Mouse (Mus musculus) cerebellum, adult 18-20 months (tissue): ENCODE data around the gene Tenm3.

Experiments
- DNase-seq, 2 experiments: peaks; one replicate each; pipeline ENCODE4 v3.0.0; 2021

Gene Tenm3

DNA sequence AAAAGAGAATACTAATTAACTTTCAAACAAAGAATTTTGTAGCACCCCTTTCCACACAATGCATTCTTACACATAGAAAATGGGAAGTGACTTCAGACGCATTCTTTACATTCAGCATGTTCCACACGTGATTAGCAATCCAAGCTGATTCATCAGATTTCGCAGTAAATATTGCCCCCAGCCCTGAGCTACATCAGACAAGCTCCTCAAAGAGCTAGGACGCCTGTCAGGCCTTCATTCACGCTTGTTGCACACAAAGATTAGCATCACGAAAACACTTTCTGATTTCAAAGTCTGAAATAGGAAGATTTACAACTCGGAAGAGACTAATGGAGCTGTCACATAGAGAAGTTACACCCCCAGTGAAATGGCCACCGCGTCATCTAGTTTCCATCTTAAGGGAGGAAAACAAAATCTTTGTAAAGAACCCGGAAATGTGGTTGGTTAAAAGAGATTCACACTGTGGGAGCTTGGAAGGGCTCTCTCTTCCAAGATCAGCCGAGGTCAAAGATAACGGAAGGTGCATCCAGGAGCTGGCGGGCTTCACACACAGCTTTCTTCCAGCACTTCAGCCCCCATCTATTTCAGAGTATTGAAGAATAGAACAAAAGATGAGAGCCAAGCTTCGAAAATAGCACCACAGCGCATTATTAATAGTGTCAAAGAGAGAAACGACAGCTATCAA lies 406.1 kb downstream of the Tenm3 start:
- no peak for DNase-seq

DNA sequence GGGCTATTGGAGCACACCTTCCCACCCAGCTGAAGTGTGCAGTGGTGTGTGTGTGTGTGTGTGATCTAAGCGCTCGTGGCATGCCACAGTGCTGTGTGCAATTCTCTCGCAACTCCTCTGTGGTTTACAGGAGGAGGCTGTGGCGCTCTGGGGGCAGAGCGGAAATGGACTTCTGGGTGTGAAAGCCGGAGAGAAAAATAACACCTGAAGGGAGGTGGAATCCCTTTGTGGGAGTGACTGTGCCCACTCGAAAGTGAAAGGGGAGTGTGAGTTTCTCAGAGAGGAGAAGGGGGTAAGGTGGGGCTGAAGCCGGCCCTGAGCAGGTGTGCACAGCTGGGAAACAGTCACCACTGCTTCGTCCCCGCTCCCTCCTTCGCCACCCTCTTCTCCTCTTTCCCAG lies 418.6 kb downstream of the Tenm3 start:
- DNase-seq = no peak

DNA sequence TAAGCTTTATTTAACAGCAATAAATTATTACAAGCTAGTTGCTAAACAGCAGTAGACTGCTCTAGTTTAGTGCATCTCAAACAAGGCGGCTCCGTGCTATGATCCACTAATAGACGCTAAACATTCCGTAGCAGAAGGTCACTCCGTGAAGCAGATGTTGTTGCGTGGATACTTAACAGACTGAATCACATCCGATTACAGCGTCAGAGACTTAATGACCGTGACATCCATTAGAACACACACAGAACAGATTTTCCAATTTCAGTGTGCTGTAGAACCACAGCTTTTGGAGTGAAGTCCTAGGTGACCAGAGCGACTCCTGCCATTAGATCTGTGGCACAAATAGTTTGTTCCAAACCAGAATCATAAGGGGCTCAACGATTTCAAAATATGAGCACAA lies 426.0 kb downstream of the Tenm3 start:
- no peak for DNase-seq

DNA sequence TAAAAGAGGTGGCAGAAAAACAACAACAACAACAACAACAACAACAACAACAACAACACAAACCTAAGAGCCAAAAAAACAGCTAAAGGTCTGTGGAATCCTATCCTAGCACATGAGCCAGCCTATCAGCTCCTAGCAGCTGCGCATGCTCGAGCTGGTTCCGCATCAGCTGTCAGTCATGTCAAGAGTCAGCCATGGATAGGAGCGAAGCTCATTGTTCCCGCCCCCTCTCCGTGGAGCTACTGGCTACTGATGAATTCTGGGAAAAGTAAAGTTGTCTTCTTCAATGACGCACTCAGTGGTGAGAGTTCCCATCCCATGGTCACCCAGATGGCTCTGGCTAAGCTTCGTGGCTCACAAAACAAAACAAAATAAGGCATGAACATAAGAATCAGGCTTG lies 432.8 kb downstream of the Tenm3 start:
- DNase-seq = no peak

DNA sequence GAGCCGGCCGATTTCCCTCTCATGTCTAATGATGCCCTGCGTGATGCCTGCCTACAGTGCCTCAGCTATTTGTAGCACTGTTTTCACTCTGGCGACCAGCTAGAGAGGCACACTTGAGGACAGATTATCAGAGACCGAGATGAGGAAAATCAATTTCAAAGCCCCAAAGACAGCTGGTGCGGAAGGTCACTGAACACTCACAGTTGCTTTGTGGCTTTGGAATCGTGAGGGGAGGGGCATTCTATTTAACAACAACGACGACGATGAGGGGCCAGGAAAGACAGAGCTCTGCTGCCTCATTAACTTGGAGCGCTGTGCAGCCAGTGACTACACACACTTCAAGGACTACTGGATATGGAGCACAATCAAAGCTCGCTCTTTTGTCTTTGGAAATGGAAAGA lies 443.2 kb downstream of the Tenm3 start:
- no peak for DNase-seq

DNA sequence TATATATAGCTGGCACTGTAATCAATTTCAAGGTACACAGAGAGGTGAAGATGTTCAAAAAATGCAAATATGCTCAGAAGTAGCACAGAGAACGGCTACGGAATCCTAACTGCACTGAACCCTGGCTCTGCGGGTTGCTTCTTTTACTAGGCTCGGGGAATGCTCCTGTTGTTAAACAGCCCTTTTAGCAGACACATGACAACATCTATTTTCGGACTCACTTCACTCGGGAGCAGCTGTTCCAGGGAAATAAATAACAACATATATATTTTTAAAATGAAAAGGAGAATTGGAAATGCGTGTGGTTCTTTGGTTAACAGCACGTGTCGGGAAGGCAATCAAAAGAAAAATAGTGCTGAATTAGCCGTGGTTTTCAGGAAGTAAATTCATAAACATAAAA lies 457.9 kb downstream of the Tenm3 start:
- no peak for DNase-seq

DNA sequence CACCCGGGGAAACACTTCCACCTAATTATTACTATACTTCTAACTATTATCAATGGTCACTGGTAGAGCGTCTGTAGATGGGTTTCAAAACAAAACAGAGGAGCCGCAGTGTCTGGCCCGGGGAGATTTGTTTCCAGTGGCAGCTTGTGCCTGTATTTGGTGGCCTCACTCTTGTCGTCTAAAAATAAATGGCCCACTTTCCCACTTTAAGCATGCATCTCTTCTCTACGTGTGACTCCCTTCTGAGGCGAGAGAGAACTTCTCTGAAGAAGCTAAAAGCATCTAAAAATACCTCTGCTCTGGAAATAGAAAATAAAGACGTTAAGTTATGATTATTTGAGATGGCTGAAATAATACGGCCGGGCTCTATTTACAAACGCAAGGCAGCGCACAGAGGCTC lies 463.7 kb downstream of the Tenm3 start:
- no peak for DNase-seq

DNA sequence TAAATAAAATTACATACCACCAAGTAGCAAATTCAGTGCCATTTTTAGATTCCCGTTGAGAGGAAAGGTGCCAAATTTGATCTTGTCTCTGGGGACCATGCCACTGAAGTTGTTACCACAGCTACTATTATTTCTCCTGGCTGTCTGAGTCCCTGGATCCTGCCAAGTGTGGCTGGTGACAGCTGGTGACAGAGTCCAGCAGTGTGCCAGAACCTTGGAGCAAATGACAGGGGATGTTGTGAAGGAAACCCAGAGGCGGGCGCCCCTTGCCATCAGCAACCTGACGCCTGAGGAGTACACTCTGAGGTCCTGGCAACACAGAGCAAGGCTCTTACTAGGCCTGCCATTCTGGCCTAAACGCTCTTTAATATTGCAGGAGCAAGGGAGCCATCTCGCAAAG lies 467.0 kb downstream of the Tenm3 start:
- DNase-seq = no peak

DNA sequence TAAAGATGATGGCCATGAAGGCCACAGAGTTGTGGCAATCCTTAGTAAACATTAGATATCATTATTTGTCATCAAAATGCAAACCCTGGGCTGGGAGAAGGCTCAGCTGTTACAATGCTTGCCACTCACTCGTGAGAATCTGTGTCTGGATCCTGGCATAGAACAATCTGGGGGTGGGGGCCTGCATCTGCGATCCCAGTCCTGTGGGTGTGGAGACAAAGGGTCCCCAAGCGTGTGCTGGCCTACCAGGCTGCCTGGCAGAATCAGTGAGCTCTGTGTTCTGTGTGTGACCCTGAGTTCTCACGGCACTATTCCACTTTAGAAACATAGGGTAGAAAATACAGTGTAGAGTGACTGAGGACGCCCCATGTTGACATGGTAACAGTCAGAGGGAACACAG lies 468.6 kb downstream of the Tenm3 start:
- DNase-seq = no peak

DNA sequence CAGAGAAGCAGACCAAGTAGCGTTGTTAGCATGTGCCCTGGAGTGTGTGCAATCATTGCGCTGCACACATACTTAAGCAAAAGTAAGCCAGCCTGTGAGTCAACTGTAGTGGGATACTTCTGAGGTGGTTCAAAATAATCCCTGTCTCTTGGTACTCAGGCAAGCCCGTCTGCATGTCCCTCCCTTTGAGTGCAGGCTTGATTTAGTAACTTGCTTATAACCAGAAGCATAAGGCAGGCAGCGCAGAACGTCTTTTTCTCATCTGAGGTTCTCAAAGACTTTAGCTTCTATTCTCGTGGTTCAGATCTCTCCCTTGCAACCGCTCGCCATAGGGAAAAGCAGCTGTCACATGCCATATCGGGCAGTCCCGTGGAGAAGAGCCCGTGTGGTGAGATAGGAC lies 470.3 kb downstream of the Tenm3 start:
- no peak for DNase-seq

DNA sequence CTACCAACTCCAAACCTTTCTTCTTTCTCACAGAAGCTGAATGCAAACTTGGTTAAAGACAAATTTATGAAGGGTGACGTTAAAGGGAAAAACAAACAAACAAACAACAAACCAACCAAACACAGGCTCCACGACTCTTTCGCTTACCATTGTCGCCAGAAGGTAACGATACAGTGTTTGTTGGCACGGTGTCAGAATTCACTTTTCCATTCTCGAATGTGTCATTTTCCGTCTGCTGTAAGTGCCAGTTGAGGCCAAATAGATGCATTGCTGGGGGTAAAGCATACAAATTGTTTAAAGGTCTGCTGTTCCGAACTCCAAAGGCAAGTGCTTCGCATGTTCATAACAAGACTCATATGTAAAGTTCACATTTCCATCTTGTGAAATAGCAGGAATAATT lies 476.6 kb downstream of the Tenm3 start:
- DNase-seq = no peak

DNA sequence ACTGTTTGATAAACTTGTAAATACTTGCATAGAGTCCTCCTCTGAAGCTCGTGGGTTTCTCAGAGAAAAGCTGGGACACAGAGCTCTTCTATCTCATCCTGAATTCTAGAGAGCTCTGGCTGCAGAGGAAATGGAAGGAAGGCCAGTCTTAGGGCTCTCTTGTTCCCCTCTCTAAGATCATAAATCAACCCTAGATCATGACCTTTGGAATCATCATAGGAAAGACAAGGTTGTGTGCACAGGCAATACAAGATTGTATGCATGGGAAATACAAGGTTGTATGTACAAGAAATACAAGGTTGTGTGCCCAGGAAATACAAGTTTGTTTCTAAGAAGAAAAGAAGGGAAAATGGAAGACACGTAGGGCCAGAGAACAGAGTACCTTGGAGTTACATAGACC lies 486.9 kb downstream of the Tenm3 start:
- no peak for DNase-seq

DNA sequence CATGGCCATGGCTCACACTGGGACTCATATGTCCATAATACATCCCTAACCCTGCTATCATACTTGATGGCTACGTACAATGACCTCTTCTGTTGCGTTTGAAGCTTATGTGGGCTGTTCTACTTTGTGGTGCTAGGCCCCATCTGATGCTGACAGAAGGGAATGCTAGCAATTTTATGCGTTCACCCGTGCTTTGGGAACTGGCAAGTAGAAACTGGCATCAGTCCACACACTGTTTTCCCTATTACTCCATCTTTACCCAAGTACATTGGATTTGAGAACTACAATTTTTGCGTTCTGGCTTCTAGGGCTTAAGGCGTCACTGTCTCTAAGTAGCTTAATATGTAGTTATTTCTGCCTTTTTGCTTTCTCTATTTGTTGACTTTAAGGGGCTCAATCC lies 490.3 kb downstream of the Tenm3 start:
- no peak for DNase-seq

DNA sequence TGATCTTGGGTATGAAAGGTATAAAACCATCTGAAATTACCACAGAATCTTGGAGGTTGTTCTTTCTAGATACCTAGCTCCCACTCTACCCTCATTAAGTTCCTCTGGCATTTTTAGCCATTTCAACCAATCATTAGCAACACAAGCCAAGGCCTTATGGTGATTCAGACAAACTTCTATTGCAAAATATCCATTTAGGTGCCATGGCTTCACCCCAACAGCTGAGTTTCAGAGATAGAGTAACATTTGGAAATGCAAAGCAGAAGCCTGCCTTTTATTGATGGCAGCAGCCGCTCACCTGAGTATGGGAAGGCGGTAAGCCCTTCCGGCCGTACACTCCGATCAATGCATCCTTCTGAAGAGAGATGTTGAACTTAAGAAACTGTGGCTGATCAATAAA lies 494.9 kb downstream of the Tenm3 start:
- no peak for DNase-seq

DNA sequence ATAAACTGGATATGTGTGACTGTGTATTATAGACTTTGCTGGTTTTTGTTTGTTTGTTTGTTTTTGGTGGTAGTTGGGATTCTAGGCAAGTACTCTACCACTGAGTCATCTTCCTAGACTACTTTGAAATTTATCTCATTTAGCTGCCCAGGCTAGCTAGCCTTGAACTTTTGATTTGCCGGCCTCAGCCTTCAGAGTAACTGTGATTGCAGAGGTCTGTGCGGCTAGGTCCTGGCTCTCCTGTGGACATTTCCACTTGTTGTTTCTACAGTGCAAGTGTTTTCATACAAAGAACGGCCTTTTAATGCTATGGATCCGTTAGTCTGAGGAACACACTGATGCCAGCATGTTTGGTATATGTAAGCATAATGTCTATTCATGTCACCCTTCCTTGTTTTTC lies 495.4 kb downstream of the Tenm3 start:
- no peak for DNase-seq

DNA sequence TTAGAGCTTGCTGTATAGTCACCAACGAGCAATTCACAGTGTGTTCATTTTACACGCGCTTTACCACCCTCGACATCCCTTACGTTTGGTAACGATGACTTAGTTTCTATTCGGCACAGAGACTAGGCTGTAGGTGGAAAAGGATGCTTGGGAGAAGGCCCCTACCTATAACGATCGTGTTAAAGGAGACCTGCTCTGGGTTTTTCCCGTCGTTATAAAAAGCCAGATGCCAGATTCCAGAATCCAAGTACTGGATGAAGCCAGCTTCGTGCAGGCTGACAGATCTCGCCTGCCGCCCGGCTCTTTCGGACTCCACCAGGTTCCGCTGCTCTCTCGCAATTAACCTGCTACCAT lies 500.7 kb downstream of the Tenm3 start:
- DNase-seq = no peak

DNA sequence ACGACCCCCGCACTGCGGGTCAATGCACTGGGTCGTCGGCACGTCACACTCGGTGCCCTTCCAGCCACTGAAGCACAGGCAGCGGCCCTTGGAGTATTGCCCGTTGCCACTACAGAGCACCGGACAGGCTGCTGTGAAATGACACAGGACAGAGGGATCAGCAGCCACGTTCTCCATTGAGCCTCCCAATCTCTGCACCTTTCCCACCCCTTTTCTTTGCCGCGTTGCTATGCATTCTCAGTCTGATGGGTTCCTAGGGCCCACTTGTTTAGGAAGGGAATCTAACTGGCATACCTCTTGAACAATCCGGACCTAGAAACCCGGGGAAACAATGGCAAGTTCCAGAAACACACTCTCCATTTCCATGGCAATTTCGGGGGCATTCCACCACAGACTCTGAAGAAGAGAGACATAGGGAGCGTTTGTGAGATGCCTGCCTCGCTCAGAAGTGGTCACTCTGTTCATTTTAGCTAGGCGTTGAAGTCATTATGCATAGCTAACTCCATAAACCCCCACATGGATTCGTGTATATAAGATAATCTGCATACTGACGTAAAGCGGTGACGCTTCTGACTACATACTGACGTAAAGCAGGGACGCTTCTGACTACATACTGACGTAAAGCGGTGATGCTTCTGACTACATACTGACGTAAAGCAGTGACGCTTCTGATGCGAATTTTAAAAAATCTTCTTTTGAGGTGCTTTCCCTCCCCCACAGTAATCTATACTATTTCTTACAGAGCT lies 501.3 kb downstream of the Tenm3 start:
- DNase-seq = no peak

DNA sequence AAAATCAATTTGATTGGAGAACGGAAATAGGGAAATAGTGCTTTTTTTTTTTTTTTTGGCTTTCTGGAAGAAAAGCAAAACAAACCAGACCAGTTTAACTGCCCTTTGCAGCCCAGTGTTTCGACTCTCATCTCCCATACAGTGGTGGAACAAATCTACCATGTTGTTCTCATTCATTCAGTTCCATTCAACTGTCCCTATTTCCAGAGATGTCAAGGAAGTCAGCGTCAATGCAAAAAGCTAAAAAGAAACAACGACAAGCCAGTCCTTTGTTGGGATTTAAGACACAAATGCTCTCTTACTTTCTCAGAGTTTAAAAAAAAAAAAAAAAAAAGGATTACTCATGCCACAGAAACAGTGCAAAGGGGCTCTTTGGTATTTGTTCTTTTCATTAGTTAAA lies 502.1 kb downstream of the Tenm3 start:
- no peak for DNase-seq

DNA sequence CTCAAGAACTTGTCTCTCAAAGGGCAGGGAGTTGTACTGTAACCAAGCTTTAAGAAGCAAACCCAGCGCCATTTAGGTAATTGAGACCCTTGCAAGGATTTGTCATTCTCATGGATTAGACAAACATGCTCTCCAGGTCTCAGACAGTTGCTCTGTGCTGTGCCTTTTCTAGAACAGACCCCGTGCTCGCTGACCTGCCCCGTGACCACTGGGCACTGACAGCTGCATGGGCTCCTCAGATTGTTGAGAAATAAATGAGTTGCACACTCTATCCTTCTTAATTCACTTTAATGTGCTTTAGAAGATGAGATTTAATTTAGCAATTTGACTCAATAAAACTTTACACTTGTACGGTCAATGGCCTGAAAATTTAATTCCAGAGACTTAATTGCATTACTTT lies 502.5 kb downstream of the Tenm3 start:
- no peak for DNase-seq

DNA sequence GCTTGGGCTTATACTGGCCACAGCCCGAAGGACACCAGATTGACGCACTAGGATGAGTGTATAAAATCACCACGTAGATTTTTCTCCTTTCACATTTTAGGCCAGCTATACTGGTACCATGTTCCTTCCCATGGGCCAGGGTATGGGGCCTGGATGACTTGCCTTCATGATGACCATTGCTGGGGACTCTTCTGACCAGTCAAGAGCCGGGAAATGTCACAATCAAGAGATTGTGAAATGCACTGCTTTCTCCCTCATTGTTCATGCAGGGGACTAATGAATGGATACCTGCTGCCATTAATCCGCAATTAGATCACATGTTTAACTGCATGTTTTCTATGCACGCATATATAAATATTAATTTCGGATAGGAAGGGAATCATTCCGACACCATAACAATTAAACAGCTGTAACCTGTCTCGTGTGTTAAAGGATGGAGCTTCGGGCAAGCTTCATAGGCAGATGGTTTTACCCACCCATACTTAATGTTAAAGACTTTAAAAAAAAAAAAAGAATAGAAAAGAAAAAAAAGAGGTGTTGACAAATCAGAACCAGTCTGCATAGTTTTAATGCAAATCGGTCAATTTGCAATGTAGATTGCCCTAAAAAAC lies 521.0 kb downstream of the Tenm3 start:
- no peak for DNase-seq

DNA sequence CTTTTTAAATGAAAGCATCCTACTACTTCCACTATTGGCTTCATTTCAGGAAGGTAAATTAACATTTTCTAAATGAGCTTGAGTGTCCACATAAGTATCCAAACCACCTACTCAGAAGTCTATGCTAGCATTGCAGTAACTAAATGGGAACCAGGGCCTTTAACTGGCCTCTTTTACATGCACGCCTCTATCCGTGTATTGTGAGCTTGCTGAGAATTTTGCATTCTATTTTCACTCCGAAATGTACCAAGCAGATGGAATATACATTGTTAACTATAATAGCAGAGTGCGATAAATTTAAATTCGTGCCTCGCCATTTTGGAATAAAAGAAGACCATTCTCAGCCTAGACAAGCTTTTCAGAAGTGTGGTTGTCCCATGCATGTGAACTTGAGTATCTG lies 521.5 kb downstream of the Tenm3 start:
- no peak for DNase-seq

DNA sequence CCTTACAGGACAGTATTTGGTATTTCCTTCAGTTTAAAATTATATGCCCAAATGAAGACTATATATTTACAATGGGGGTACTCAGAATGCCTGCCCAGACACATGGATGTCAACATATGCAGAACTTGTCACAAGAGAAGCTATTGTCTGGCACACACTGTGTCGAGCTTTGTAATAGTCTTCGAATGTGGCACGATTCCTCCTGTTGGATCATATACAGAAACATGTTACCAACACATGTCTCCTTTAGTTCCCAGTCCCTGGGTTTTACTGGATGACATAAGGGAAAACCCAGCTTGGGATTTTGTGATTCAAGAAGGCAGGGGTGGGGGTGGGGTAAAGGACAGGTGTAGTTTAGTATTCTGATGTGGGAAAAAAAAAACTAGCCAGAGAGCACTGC lies 524.1 kb downstream of the Tenm3 start:
- DNase-seq = no peak

DNA sequence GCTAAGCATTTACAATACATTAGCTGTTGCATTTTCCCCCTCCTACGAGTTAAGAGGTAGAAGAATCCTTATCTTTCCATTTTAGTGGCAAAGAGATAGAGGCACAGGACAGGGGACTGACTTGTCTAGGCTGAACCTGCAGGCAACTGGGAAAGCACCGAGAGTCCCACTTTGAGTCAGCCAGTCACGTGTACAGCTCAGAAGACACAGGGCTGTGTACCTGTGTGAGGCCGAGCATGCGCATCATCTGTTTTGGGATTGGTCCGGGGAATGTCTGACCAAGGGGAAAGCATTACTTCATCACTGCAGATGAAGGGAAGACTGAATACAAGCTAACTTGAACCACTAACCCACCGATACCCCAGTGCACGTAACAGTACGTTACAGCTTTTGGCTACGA lies 526.3 kb downstream of the Tenm3 start:
- no peak for DNase-seq

DNA sequence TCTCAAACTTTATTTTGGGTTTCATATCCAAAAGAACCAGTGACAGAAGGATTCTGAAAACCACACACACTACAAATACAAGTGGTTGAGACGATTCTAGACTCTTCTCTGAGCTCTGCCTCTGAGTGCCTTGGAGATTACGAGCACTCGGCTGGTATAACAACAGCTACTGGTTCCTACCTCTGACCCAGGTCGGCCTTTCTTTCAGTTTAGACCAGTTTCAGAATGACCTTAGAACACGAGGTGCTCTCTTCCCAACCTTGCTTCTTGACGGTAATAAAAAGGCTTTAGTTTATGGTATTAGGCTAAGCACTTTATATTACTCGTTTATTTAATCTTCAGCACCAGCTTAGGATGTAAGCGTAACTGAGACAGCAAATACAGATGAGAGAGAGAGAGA lies 528.1 kb downstream of the Tenm3 start:
- DNase-seq = no peak

DNA sequence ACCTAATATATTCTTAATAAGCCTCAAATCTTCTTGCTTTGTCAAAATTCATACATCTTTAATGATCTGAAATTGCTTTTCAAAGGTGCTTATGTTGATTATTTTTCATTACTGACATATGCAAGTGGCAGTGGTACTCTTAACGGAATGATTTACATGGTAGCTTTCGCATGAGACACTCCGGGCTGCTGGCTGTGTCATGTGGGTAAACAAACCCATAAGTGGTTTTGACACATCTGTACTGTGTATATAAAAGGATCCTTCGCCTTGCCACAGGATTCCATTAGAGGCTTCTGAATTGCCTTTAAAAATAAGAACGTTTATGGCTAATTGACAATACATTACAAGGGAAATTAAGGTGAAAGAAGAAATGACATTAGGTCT lies 529.8 kb downstream of the Tenm3 start:
- no peak for DNase-seq
